Mouse (Mus musculus): Measurements from ENCODE around the gene Bach2.

Gene Bach2

DNA sequence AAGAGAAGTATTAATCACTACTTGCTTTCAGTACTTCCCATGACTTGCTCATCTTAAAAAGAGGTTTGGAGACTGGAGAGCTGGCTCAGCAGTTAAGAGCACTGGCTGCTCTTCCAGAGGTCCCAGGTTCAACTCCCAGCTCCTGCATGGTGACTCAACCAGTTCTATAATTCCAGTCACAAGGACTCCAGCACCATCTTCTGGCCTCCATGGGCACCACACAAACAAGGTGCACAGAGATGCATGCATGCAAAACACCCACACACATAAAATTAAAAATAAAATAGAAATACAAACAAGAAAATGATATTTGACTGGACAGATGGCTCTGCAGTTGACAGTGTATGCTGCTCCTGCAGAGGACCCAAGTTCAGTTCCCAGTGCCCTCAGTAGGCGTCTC lies 336.0 kb downstream of the Bach2 start:
- in situ Hi-C loops (cut with MboI; ENCODE audit: low pct_unique_long_range_greater_than_20kb in 1 of 2, low sequenced_read_pairs in 2 of 2, unreplicated experiment in 1 of 2) = loop anchor here in 1 of 2 experiments (25.0 kb wide), 1 partner anchor 713 kb away; the partner anchor contains the start of gene Pnrc1

DNA sequence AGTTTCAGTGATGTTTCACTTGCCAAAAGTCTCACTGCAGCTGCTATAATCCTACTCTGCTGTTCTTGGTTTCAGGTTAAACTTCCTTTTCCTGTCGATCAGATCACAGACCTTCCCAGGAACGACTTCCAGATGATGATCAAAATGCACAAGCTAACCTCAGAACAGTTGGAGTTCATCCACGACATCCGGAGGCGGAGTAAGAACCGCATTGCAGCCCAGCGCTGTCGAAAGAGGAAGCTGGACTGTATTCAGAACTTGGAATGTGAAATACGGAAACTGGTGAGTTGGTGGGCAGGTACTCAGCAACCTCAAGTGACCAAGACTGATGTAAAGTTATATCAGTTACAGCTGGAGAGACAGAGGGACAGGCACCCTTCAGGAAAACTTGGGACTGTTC lies 336.6 kb downstream of the Bach2 start:
- in situ Hi-C loops (cut with MboI; ENCODE audit: low pct_unique_long_range_greater_than_20kb in 1 of 2, low sequenced_read_pairs in 2 of 2, unreplicated experiment in 1 of 2) = loop anchor here in 1 of 2 experiments (25.0 kb wide), 1 partner anchor 712 kb away; the partner anchor contains the start of gene Pnrc1

DNA sequence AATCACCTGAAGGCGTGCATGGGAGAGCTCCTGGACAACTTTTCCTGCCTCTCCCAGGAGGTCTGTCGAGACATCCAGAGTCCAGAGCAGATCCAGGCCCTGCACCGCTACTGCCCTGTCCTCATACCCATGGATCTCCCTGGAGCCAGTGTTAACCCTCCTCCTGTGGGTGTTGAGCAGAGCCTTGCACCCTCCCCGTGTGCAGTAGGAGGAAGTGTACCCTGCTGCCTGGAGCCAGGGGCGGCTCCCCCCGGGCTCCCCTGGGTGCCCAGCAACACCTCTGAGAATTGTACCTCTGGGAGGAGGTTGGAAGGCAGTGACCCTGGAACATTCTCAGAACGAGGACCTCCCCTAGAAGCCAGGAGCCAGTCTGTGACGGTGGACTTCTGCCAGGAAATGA lies 341.2 kb downstream of the Bach2 start:
- in situ Hi-C loops (cut with MboI; ENCODE audit: low pct_unique_long_range_greater_than_20kb in 1 of 2, low sequenced_read_pairs in 2 of 2, unreplicated experiment in 1 of 2) = loop anchor here in 1 of 2 experiments (10.0 to 25.0 kb wide), 2 partner anchors 535 to 707 kb away; partner anchors contain the start of gene Pnrc1

GRCm38 (mm10) chr4:32584181-32584580 lies 345.6 kb downstream of the Bach2 start:
- in situ Hi-C loops (cut with MboI; ENCODE audit: low pct_unique_long_range_greater_than_20kb in 1 of 2, low sequenced_read_pairs in 2 of 2, unreplicated experiment in 1 of 2) = loop anchor here in 1 of 2 experiments (10.0 to 25.0 kb wide), 2 partner anchors 531 to 703 kb away; partner anchors contain the start of gene Pnrc1

GRCm38 (mm10) chr4:32586596-32586995 lies 348.0 kb downstream of the Bach2 start:
- in situ Hi-C loops (cut with MboI; ENCODE audit: low pct_unique_long_range_greater_than_20kb in 1 of 2, low sequenced_read_pairs in 2 of 2, unreplicated experiment in 1 of 2) = loop anchor here in 1 of 2 experiments (10.0 to 25.0 kb wide), 2 partner anchors 528 to 701 kb away; partner anchors contain the start of gene Pnrc1

DNA sequence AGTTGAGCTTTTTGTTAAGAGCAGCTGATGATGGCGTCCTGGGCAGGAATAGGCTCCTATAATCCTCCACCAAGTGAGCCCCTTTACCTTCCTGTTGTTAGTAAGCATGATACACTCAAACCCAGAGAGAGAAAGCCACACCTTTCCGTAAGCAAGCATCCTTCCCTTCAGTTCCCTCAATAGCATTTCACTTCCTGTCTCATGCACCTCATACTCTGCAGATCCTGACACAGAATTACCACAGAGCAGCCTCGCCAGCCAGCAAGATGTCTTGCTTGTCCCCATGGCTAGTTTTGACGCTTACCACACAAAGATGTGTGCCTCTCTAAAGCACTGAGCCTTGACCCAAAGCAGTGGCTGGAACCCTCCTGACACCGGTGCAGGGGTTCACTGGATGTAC lies 348.9 kb downstream of the Bach2 start:
- in situ Hi-C loops (cut with MboI; ENCODE audit: low pct_unique_long_range_greater_than_20kb in 1 of 2, low sequenced_read_pairs in 2 of 2, unreplicated experiment in 1 of 2) = loop anchor here in 1 of 2 experiments (10.0 to 25.0 kb wide), 2 partner anchors 527 to 700 kb away; partner anchors contain the start of gene Pnrc1

GRCm38 (mm10) chr4:32588237-32588636 lies 349.6 kb downstream of the Bach2 start:
- in situ Hi-C loops (cut with MboI; ENCODE audit: low pct_unique_long_range_greater_than_20kb in 1 of 2, low sequenced_read_pairs in 2 of 2, unreplicated experiment in 1 of 2) = loop anchor here in 1 of 2 experiments (10.0 to 25.0 kb wide), 2 partner anchors 527 to 699 kb away; partner anchors contain the start of gene Pnrc1

GRCm38 (mm10) chr4:32601135-32601534 lies 362.5 kb downstream of the Bach2 start:
- in situ Hi-C loops (cut with MboI; ENCODE audit: low pct_unique_long_range_greater_than_20kb in 1 of 2, low sequenced_read_pairs in 2 of 2, unreplicated experiment in 1 of 2) = loop anchor here in 1 of 2 experiments (25.0 kb wide), 1 partner anchor 686 kb away; the partner anchor contains the start of gene Pnrc1

GRCm38 (mm10) chr4:32602660-32603059 lies 364.1 kb downstream of the Bach2 start, which contains the start of gene Gja10:
Gene Gja10 (minus strand): TSS chr4:32602760.
- in situ Hi-C loops (cut with MboI; ENCODE audit: low pct_unique_long_range_greater_than_20kb in 1 of 2, low sequenced_read_pairs in 2 of 2, unreplicated experiment in 1 of 2) = loop anchor here in 1 of 2 experiments (25.0 kb wide), 1 partner anchor 685 kb away; the partner anchor contains the start of gene Pnrc1

GRCm38 (mm10) chr4:32615034-32615881 lies 376.7 kb downstream of the Bach2 start, which contains the start of gene Casp8ap2:
Gene Casp8ap2 (plus strand): TSS chr4:32615451.
- in situ Hi-C loops (cut with MboI; ENCODE audit: low pct_unique_long_range_greater_than_20kb in 1 of 2, low sequenced_read_pairs in 2 of 2, unreplicated experiment in 1 of 2) = loop anchor here in 1 of 2 experiments (25.0 kb wide), 1 partner anchor 672 kb away; the partner anchor contains the start of gene Pnrc1

DNA sequence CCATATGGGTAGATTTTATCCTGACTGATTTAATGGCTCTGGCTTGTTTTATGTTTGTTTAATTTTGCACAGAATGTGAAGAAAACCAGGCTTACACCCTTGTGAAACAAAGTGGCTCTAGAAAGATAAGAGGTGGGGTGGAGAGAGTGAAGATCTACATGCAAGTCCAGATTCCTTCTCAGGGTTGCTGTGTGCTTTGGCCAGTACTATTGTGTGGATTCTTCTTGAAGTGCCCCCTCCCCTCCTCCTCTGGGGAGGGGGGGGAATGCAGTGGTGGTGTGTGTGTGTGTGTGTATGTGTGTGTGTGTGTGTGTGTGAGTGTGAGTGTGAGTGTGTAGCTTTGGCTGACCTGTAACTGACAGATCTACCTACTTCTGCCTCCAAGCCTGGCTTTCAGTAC lies 383.0 kb downstream of the Bach2 start:
- in situ Hi-C loops (cut with MboI; ENCODE audit: low pct_unique_long_range_greater_than_20kb in 1 of 2, low sequenced_read_pairs in 2 of 2, unreplicated experiment in 1 of 2) = loop anchor here in 1 of 2 experiments (25.0 kb wide), 1 partner anchor 666 kb away; the partner anchor contains the start of gene Pnrc1
